Mouse (Mus musculus) heart, embryonic 10.5 days (tissue): ENCODE measurements around the gene Tbc1d5. TPM values are rescaled to one million over a fixed set of nuclear protein-coding genes. Genes with fewer than 3 reads are reported as not detected.

Source experiments
- DNase-seq: peaks from one replicate; pipeline ENCODE4 v3.0.0-alpha.2; 2017; ENCODE audit warnings: low spot score
- H3K27ac ChIP-seq: fragments of 300-500 bp; sonication (generic); 2 replicates; pipeline ENCODE4 v1.5.1; 2016; ENCODE audit warnings: mild to moderate bottlenecking
- H3K27me3 ChIP-seq: fragments of 300-500 bp; sonication (generic); 2 replicates; pipeline ENCODE4 v1.6.1; 2016; ENCODE audit warnings: mild to moderate bottlenecking; ENCODE audit not compliant: poor library complexity, insufficient read depth, severe bottlenecking
- H3K36me3 ChIP-seq: fragments of 300-500 bp; sonication (generic); 2 replicates; pipeline ENCODE4 v1.6.1; 2016; ENCODE audit warnings: mild to moderate bottlenecking, moderate library complexity
- H3K4me1 ChIP-seq: fragments of 300-500 bp; sonication (generic); 2 replicates; pipeline ENCODE4 v1.6.1; 2016; ENCODE audit warnings: mild to moderate bottlenecking
- H3K4me3 ChIP-seq: fragments of 300-500 bp; sonication (generic); 2 replicates; pipeline ENCODE4 v1.5.1; 2016; ENCODE audit warnings: mild to moderate bottlenecking, moderate library complexity
- H3K9me3 ChIP-seq: fragments of 300-500 bp; sonication (generic); 2 replicates; pipeline ENCODE4 v1.6.1; 2016; ENCODE audit warnings: mild to moderate bottlenecking, moderate library complexity
- whole genome bisulfite sequencing: fragments of 180-500 bp; shearing (Covaris S2); methylation state at CpG from one replicate; pipeline ENCODE4 v1.1.7; 2016; 5-methylcytosine and 5-hydroxymethylcytosine counted together
- polyA plus RNA-seq: library from polyadenylated mRNA; unstranded; fragments of >200 nt; fragmentation: Nextera tagmentation; extraction: Ambion mirVana; gene quantifications from 2 replicates; pipeline ENCODE4 v1.2.1, GENCODE M21; 2016

Gene Tbc1d5
- polyA plus RNA-seq, 1 experiment from 2014 or later = 11.0 TPM

GRCm38 (mm10) chr17:50908568-50909335 lies 270.4 kb downstream of the Tbc1d5 start:
- H3K27ac ChIP-seq = no peak overlapping the region
- 79% methylated on average over 6 of the region's 6 CpGs for WGBS
- no peaks in the 10 kb centered on the region for H3K36me3 ChIP-seq
- H3K27me3 ChIP-seq = no peaks in the 10 kb centered on the region
- H3K4me1 ChIP-seq = no peaks in the 10 kb centered on the region
- H3K9me3 ChIP-seq = no peaks in the 10 kb centered on the region
- H3K4me3 ChIP-seq = no peak overlapping the region
- no peak for DNase-seq

- Histone ChIP-seq H3K4me3 (no peak overlapping the region), H3K27ac (no peak overlapping the region), H3K9me3 (no peaks in the 10 kb centered on the region), H3K27me3 (no peaks in the 10 kb centered on the region), H3K4me1 (no peaks in the 10 kb centered on the region), H3K36me3 (no peaks in the 10 kb centered on the region)
- 91% methylated on average over 4 of the region's 4 CpGs for WGBS
- no peak for DNase-seq
Observed at GRCm38 (mm10) chr17:50908160-50908559, 271.0 kb downstream of the Tbc1d5 start.

GRCm38 (mm10) chr17:50906630-50907029 lies 272.5 kb downstream of the Tbc1d5 start:
- no peaks in the 10 kb centered on the region for H3K4me1 ChIP-seq
- H3K9me3 ChIP-seq = no peaks in the 10 kb centered on the region
- 53% methylated on average over 1 of the region's 1 CpGs for WGBS
- no peaks in the 10 kb centered on the region for H3K36me3 ChIP-seq
- no peaks in the 10 kb centered on the region for H3K27me3 ChIP-seq
- H3K27ac ChIP-seq = no peak overlapping the region
- no peak overlapping the region for H3K4me3 ChIP-seq
- no peak for DNase-seq

- Histone ChIP-seq H3K9me3 (no peaks in the 10 kb centered on the region), H3K27me3 (no peaks in the 10 kb centered on the region), H3K36me3 (no peaks in the 10 kb centered on the region), H3K4me3 (no peak overlapping the region), H3K27ac (no peak overlapping the region), H3K4me1 (no peaks in the 10 kb centered on the region)
- DNase-seq = no peak
- 71% methylated on average over 3 of the region's 3 CpGs for WGBS
Observed at GRCm38 (mm10) chr17:50904463-50904862, 274.7 kb downstream of the Tbc1d5 start.

- H3K27ac ChIP-seq = no peak overlapping the region
- no peaks in the 10 kb centered on the region for H3K36me3 ChIP-seq
- H3K27me3 ChIP-seq = no peaks in the 10 kb centered on the region
- no peak overlapping the region for H3K4me3 ChIP-seq
- H3K9me3 ChIP-seq = no peaks in the 10 kb centered on the region
- H3K4me1 ChIP-seq = no peaks in the 10 kb centered on the region
- no peak for DNase-seq
- 87% methylated on average over 7 of the region's 7 CpGs for WGBS
Observed at GRCm38 (mm10) chr17:50897867-50898266, 281.3 kb downstream of the Tbc1d5 start.

GRCm38 (mm10) chr17:50889475-50889874 lies 289.7 kb downstream of the Tbc1d5 start:
- Histone ChIP-seq H3K27me3 (no peaks in the 10 kb centered on the region), H3K4me3 (no peak overlapping the region), H3K9me3 (no peaks in the 10 kb centered on the region), H3K27ac (no peak overlapping the region), H3K36me3 (no peaks in the 10 kb centered on the region), H3K4me1 (no peaks in the 10 kb centered on the region)
- 95% methylated on average over 1 of the region's 1 CpGs for WGBS
- DNase-seq = no peak

GRCm38 (mm10) chr17:50879910-50880309 lies 299.2 kb downstream of the Tbc1d5 start:
- H3K27me3 ChIP-seq = no peaks in the 10 kb centered on the region
- H3K4me1 ChIP-seq = no peaks in the 10 kb centered on the region
- no peak overlapping the region for H3K4me3 ChIP-seq
- H3K36me3 ChIP-seq = no peaks in the 10 kb centered on the region
- no peak overlapping the region for H3K27ac ChIP-seq
- H3K9me3 ChIP-seq = no peaks in the 10 kb centered on the region
- no peak for DNase-seq
- WGBS = 81% methylated on average over 4 of the region's 4 CpGs

GRCm38 (mm10) chr17:50876451-50876850 lies 302.7 kb downstream of the Tbc1d5 start:
- no peaks in the 10 kb centered on the region for H3K4me1 ChIP-seq
- no peaks in the 10 kb centered on the region for H3K9me3 ChIP-seq
- H3K27me3 ChIP-seq = no peaks in the 10 kb centered on the region
- H3K27ac ChIP-seq = no peak overlapping the region
- no peak for DNase-seq
- 81% methylated on average over 5 of the region's 5 CpGs for WGBS
- no peak overlapping the region for H3K4me3 ChIP-seq
- no peaks in the 10 kb centered on the region for H3K36me3 ChIP-seq

GRCm38 (mm10) chr17:50874067-50874466 lies 305.1 kb downstream of the Tbc1d5 start:
- WGBS = 81% methylated on average over 7 of the region's 7 CpGs
- no peaks in the 10 kb centered on the region for H3K9me3 ChIP-seq
- H3K27me3 ChIP-seq = no peaks in the 10 kb centered on the region
- no peak overlapping the region for H3K4me3 ChIP-seq
- H3K4me1 ChIP-seq = no peaks in the 10 kb centered on the region
- no peaks in the 10 kb centered on the region for H3K36me3 ChIP-seq
- DNase-seq = no peak
- no peak overlapping the region for H3K27ac ChIP-seq

GRCm38 (mm10) chr17:50872600-50872999 lies 306.6 kb downstream of the Tbc1d5 start:
- Histone ChIP-seq H3K9me3 (no peaks in the 10 kb centered on the region), H3K27me3 (no peaks in the 10 kb centered on the region), H3K4me1 (no peaks in the 10 kb centered on the region), H3K36me3 (no peaks in the 10 kb centered on the region), H3K4me3 (no peak overlapping the region), H3K27ac (no peak overlapping the region)
- 89% methylated on average over 4 of the region's 4 CpGs for WGBS
- no peak for DNase-seq

GRCm38 (mm10) chr17:50867297-50867696 lies 311.9 kb downstream of the Tbc1d5 start:
- no peak overlapping the region for H3K27ac ChIP-seq
- WGBS = 58% methylated on average over 3 of the region's 3 CpGs
- DNase-seq = no peak
- no peaks in the 10 kb centered on the region for H3K36me3 ChIP-seq
- no peaks in the 10 kb centered on the region for H3K27me3 ChIP-seq
- H3K4me3 ChIP-seq = no peak overlapping the region
- H3K4me1 ChIP-seq = no peaks in the 10 kb centered on the region
- H3K9me3 ChIP-seq = no peaks in the 10 kb centered on the region

- Histone ChIP-seq H3K27me3 (no peaks in the 10 kb centered on the region), H3K27ac (no peak overlapping the region), H3K36me3 (no peaks in the 10 kb centered on the region), H3K9me3 (no peaks in the 10 kb centered on the region), H3K4me1 (no peaks in the 10 kb centered on the region), H3K4me3 (no peak overlapping the region)
- no peak for DNase-seq
- WGBS = 51% methylated on average over 1 of the region's 1 CpGs
Observed at GRCm38 (mm10) chr17:50864781-50865180, 314.4 kb downstream of the Tbc1d5 start.

- DNase-seq = no peak
- 0 out of 2 replicates have a peak, but pooled peaks cover 2% of the 10 kb centered on the region for H3K4me1 ChIP-seq
- no peak overlapping the region for H3K4me3 ChIP-seq
- no peaks in the 10 kb centered on the region for H3K9me3 ChIP-seq
- 41% methylated on average over 3 of the region's 3 CpGs for WGBS
- H3K27me3 ChIP-seq = no peaks in the 10 kb centered on the region
- no peak overlapping the region for H3K27ac ChIP-seq
- H3K36me3 ChIP-seq = no peaks in the 10 kb centered on the region
Observed at GRCm38 (mm10) chr17:50853220-50853619, 325.9 kb downstream of the Tbc1d5 start.

GRCm38 (mm10) chr17:50851382-50851781 lies 327.8 kb downstream of the Tbc1d5 start:
- Histone ChIP-seq H3K27ac (no peak overlapping the region), H3K27me3 (no peaks in the 10 kb centered on the region), H3K4me1 (0 out of 2 replicates have a peak, but pooled peaks cover 2% of the 10 kb centered on the region), H3K4me3 (no peak overlapping the region), H3K9me3 (no peaks in the 10 kb centered on the region), H3K36me3 (no peaks in the 10 kb centered on the region)
- DNase-seq = no peak
- WGBS = 95% methylated on average over 1 of the region's 1 CpGs
